Mouse (Mus musculus) liver, embryonic 14.5 days (tissue): ENCODE measurements at regions not wholly inside any gene's neighbourhood (a gene's known extent, or its start where the extent isn't known, plus 50 kb on each side); places are given as distances from the start of the nearest gene placed in this dataset.

Source experiments
- ATAC-seq: fragments of 200-750 bp; cut with Nextera tagmentation; 2 replicates; pipeline ENCODE4 v1.8.0; 2017; ENCODE audit warnings: moderate number of reproducible peaks, mild to moderate bottlenecking, moderate library complexity; ENCODE audit not compliant: insufficient read depth
- DNase-seq, 3 experiments: peaks; one replicate each; pipeline ENCODE4 v3.0.0-alpha.2; 2012 to 2013; ENCODE audit warnings: low read depth in 3 of 3, low spot score in 3 of 3
- H3K27ac ChIP-seq: fragments of 300-500 bp; sonication (generic); 2 replicates; pipeline ENCODE4 v1.5.1; 2014; ENCODE audit warnings: moderate library complexity, mild to moderate bottlenecking, control low read depth, inconsistent platforms
- H3K27me3 ChIP-seq: fragments of 300-500 bp; sonication (generic); 2 replicates; pipeline ENCODE4 v1.6.1; 2014; ENCODE audit warnings: mild to moderate bottlenecking, low read length, moderate library complexity; ENCODE audit not compliant: control insufficient read depth, insufficient read depth
- H3K36me3 ChIP-seq: fragments of 300-500 bp; sonication (generic); replicated peaks from 2 replicates; pipeline ENCODE4 v1.6.1; 2014; ENCODE audit warnings: low read depth; ENCODE audit not compliant: control insufficient read depth, insufficient read depth
- H3K4me1 ChIP-seq, 2 experiments: fragments of 200-500 bp in 1 of 2; fragments of 300-500 bp in 1 of 2; sonication (generic) in 1 of 2; replicated peaks; 2 replicates each; pipeline ENCODE4 v1.6.1; 2012 to 2014; ENCODE audit warnings: antibody characterized with exemption in 1 of 2, inconsistent platforms in 1 of 2, low read length in 1 of 2; ENCODE audit not compliant: control insufficient read depth in 2 of 2, insufficient read depth in 2 of 2
- H3K4me2 ChIP-seq: fragments of 300-500 bp; sonication (generic); 2 replicates; pipeline ENCODE4 v1.6.1; 2014; ENCODE audit warnings: low read depth, mild to moderate bottlenecking, control low read depth, moderate library complexity
- H3K4me3 ChIP-seq, 2 experiments: fragments of 200-500 bp in 1 of 2; fragments of 300-500 bp in 1 of 2; sonication (generic) in 1 of 2; 2 replicates each; pipeline ENCODE4 v1.5.1; 2012 to 2014; ENCODE audit warnings: low read depth in 2 of 2, low read length in 2 of 2, mild to moderate bottlenecking in 2 of 2, control low read depth in 1 of 2, inconsistent platforms in 1 of 2, moderate library complexity in 1 of 2; ENCODE audit not compliant: insufficient read depth in 1 of 2
- H3K9ac ChIP-seq: fragments of 300-500 bp; sonication (generic); replicated peaks from 2 replicates; pipeline ENCODE4 v1.6.1; 2014; ENCODE audit warnings: mild to moderate bottlenecking, control low read depth, moderate library complexity
- H3K9me3 ChIP-seq: fragments of 300-500 bp; sonication (generic); 2 replicates; pipeline ENCODE4 v1.6.1; 2016; ENCODE audit warnings: low read length, mixed read lengths; ENCODE audit not compliant: control insufficient read depth
- CTCF ChIP-seq: IDR thresholded peaks from 2 replicates; pipeline ENCODE4 v1.5.1; 2016; ENCODE audit warnings: antibody characterized with exemption, low read depth, control low read depth
- EP300 ChIP-seq: IDR thresholded peaks from 2 replicates; pipeline ENCODE4 v1.6.1; 2016; ENCODE audit warnings: antibody characterized with exemption, low read depth
- WGBS: fragments of 180-500 bp; shearing (Covaris S2); extraction: QIAGEN DNeasy Blood & Tissue Kit; methylation state at CpG from one replicate; pipeline ENCODE4 v1.1.7; 2014; ENCODE audit not compliant: insufficient replicate concordance; 5-methylcytosine and 5-hydroxymethylcytosine counted together

GRCm38 (mm10) chr13:84758568-84758900 is 430.7 kb upstream of the Ccnh start:
- 1% methylated on average over 6 of the region's 6 CpGs for WGBS
- DNase-seq = peak; percentile 4 to 7 (median 6)
- H3K4me2 ChIP-seq = no peak overlapping the region
- no peaks in the 10 kb centered on the region for H3K27me3 ChIP-seq
- H3K9me3 ChIP-seq = no peaks in the 10 kb centered on the region
- H3K27ac ChIP-seq = no peak overlapping the region
- H3K9ac ChIP-seq = no peak overlapping the region
- H3K4me3 ChIP-seq = no peak overlapping the region
- no peaks in the 10 kb centered on the region for H3K4me1 ChIP-seq
- H3K36me3 ChIP-seq = no peaks in the 10 kb centered on the region
- TF ChIP-seq EP300 (no peak), CTCF (peak; percentile 66)
- ATAC-seq = no peak

DNA sequence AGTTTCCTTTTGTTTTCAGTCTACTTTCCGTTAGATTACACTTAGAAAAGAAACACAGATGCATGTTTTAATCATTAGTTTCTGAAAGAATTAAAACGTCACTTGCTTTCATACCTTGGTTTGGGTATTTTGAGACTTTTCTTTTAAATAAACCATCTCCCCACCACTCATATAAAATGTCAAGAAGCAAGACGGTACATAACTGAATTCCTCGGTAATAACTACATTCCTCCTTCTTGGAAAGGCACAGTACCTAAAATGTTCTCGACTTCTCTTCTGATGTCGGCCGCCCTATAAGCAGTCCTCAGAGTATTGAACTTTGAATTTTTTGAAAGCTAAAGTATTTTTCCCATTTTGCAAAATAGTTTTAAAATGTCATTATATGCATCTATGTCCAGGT is 430.1 kb upstream of the Ccnh start:
- Histone ChIP-seq H3K4me3 (no peak overlapping the region), H3K4me1 (no peaks in the 10 kb centered on the region), H3K4me2 (no peak overlapping the region), H3K9me3 (no peaks in the 10 kb centered on the region), H3K9ac (no peak overlapping the region), H3K27ac (no peak overlapping the region), H3K27me3 (no peaks in the 10 kb centered on the region), H3K36me3 (no peaks in the 10 kb centered on the region)
- DNase-seq (no peak), ATAC-seq (no peak)
- TF ChIP-seq EP300 (no peak), CTCF (no peak)
- 52% methylated on average over 7 of the region's 7 CpGs for WGBS

- Histone ChIP-seq H3K27me3 (no peaks in the 10 kb centered on the region), H3K4me3 (no peak overlapping the region), H3K9ac (no peak overlapping the region), H3K4me2 (no peak overlapping the region), H3K4me1 (no peaks in the 10 kb centered on the region), H3K27ac (no peak overlapping the region), H3K9me3 (no peaks in the 10 kb centered on the region), H3K36me3 (no peaks in the 10 kb centered on the region)
- DNase-seq = no peak
- TF ChIP-seq CTCF = no peak
- TF ChIP-seq EP300 = no peak
- no peak for ATAC-seq
- WGBS = 52% methylated on average over 3 of the region's 3 CpGs
Measured at GRCm38 (mm10) chr13:84760471-84760870, 428.7 kb upstream of the Ccnh start.

DNA sequence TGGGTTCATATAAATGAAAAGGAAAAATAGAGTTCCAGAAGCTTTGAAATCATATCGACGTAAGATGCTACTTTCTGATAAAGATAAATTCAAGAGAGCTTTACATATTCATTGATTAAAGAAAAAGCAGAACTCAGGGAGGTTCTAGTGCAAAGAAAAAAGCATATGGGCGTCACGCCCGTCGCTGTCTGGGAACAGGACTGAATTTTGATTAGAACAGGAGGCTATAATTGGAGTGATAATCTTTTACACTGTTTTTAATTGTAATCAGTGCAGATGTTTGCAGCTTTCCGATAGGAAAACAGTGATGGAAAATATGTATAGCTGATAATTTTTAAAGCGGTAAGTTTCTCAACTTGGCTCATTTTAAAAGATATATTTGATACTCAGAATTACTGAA is 428.2 kb upstream of the Ccnh start:
- Histone ChIP-seq H3K9me3 (no peaks in the 10 kb centered on the region), H3K36me3 (no peaks in the 10 kb centered on the region), H3K4me1 (no peaks in the 10 kb centered on the region), H3K9ac (no peak overlapping the region), H3K27ac (no peak overlapping the region), H3K4me2 (no peak overlapping the region), H3K27me3 (no peaks in the 10 kb centered on the region), H3K4me3 (no peak overlapping the region)
- no peak for TF ChIP-seq CTCF
- no peak for TF ChIP-seq EP300
- no peak for ATAC-seq
- DNase-seq = no peak
- WGBS = 48% methylated on average over 8 of the region's 8 CpGs

DNA sequence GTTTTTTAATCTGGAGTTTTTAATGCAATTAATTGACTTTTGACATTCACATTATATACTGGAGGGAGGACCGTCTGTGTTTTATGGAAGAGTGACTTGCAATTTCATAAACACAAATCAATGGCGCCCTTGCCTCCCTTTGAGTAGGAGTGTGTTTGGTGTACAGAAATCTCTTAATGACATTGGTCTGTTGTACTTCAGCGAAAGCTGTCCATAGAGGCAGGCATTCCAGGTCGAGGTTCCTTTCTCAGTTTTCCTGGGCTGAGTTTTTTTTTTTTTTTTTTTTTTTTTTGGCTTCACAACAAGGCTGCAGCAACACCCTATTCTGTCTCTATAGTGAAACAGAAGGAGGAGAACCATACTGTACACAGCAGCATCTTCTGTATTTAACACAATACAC is 427.4 kb upstream of the Ccnh start:
- Histone ChIP-seq H3K4me2 (no peak overlapping the region), H3K9ac (no peak overlapping the region), H3K4me3 (no peak overlapping the region), H3K27ac (no peak overlapping the region), H3K36me3 (no peaks in the 10 kb centered on the region), H3K4me1 (no peaks in the 10 kb centered on the region), H3K9me3 (no peaks in the 10 kb centered on the region), H3K27me3 (no peaks in the 10 kb centered on the region)
- TF ChIP-seq EP300 = no peak
- TF ChIP-seq CTCF = no peak
- DNase-seq (no peak), ATAC-seq (no peak)
- 35% methylated on average over 4 of the region's 4 CpGs for WGBS

GRCm38 (mm10) chr13:84763916-84764315 is 425.3 kb upstream of the Ccnh start:
- Histone ChIP-seq H3K4me1 (no peaks in the 10 kb centered on the region), H3K9me3 (no peaks in the 10 kb centered on the region), H3K9ac (no peak overlapping the region), H3K27me3 (no peaks in the 10 kb centered on the region), H3K27ac (no peak overlapping the region), H3K4me2 (no peak overlapping the region), H3K4me3 (no peak overlapping the region), H3K36me3 (no peaks in the 10 kb centered on the region)
- TF ChIP-seq EP300 = no peak
- TF ChIP-seq CTCF = no peak
- ATAC-seq (no peak), DNase-seq (no peak)
- 65% methylated on average over 1 of the region's 1 CpGs for WGBS
